Mouse (Mus musculus) urinary bladder, postnatal 25 days (tissue): Measurements from ENCODE around the gene Rab3gap1.

Source experiments
- DNase-seq: peaks from one replicate; pipeline ENCODE4 v3.0.0; 2022; ENCODE audit warnings: low spot score

The Rab3gap1 gene

DNA sequence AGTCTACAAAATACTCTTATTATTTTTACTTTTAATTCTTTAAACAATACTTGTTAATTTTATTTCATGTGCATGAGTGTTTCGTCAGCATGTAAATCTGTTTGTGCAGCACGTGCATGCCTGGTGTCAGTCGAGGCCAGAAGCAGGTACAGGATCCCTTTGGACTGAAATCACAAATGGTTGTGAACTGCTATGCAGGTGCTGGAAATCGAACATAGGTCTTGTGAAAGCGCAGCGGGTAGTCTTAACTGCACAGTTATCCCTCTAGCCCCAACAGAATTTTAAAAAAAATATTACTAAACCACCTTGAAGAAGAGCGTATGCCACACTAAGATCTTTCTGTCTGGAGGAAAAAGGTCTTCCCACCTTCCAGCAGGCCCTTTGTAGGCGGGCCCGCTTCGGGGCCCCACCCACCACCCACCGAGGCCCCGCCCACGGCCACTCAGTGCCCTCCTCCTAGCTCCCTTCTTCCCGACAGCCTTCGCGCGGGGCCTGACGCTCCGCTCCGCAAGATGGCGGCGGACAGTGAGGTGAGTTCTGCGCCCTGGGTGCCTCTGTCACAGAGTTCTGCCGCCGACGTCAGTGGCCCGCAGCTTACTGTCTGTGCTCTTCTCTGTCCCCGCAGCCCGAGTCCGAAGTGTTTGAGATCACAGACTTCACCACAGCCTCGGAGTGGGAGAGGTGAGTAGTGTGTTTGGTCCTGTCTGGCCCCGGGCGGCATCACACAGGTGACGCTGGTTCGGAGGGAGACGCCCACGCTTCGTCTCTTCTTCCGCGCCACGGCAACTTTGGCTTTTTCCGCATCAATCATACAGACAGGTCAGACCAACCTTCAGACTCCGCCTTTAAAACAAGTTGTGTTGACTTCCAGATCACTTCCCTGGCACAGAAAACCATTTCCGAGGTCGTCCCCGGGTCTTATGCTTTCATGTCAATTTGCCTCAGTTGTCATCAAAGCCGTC, at the start of gene Rab3gap1:
Gene Rab3gap1 (plus strand): TSS at position 474 of the 962 bp plus-strand sequence.
- peak; percentile 88 for DNase-seq

DNA sequence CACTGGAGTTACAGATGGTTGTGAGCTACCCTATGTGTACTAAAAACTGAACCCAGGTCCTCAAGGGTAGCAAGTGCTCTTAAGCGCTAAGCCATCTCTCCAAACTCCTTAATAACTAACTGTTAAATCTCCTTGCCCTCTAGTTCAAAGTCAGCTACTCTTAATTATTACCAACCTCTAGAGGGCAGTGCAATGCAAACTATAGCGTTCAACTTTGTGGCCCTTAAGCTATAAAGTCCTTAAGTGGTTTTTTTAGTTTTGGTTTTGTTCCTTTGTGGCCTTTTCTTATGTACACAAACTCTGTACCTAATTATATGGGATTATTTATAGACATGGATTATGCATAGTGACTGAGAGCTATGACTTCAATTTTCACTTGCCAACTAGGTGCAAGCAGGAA, 41.2 kb upstream of the Rab3gap1 start:
- DNase-seq, result no peak

DNA sequence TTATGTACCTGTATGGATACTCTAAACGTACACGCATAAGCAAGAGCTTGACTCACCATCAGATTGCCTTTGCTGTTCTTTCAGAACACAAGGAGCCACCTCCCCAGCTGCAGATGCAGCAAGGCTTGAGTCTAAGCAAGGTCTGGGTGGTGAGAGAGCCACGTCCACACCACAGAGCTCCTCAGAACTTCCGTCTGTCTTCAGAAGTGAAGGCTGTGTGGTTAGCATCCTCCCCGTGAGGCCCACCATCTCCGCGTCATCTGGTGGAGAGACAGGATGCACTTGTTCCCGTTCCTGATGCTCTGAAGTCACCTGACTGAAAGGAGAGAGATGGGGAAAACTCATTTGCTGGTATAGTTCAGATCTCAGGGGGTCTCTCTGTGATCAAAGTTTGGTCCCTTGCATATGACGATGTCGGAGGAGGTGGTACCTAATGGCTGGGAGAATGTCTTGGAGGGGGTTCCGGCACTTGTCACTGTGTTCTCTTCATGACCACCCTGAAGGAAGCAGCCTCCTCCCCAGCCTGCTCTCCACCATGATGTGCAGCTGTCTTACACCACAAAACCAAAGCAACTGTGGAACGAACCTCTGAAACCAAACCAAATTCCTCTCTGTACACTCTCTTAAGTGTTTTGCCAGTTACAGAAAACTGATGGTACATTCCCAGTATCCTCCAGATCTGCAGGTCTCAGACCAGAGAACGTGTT, 38.2 kb upstream of the Rab3gap1 start:
- DNase-seq, result no peak

DNA sequence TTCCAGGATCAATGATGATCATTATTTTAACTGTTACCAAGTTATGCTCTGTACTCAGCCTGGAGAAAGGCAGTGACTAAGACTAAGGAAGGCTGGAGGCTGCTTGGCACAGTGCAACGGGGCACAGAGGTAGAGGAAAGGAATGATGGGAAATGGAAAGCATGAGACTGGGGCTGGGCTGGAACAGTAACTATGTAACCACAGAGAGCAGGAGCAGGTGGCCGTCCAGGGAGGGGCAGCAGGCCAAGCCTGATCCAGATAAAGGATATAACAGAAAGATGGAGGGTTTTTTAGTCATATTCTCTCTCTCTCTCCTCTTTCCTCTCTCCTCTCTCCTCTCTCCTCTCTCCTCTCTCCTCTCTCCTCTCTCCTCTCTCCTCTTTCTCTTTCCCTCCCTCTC, 34.9 kb upstream of the Rab3gap1 start:
- no peak for DNase-seq

DNA sequence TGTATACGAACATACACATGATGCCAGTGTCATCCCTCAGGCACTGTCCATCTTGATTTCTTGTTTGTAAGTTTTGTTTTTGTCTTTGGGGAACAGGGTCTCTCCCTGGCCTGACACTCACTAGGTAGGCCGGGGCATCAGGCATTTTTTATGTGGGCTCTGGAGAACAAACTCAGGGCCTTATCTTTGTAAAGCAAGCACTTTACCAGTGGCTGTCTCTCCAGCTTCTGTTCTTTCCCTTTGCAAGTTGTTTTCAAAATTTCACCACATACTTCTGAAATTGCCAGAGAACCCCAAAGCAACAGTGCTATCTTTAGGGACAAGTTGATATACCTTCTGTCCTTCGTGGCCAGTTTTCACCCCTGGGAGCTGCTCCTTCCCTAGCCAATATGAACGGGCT, 34.4 kb upstream of the Rab3gap1 start:
- DNase-seq, result no peak

DNA sequence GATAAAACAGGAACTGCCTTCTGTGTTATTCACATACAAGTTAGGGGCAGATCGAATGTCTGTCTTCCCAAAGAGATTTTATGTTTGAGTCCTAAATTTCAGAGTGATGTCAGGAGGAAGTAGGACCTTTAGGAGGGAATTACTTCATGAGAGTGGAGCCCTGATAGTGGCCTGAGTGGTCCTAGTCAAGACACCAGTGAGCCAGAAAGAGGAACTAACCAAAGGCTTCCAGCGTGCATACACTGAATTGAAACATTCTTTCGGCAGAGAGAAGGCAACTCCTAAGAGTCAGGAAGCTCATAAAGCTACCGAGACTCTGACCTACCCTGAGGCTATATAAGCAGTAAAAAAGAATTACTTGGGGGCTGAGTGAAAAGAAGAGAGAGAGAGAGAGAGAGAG, 32.0 kb upstream of the Rab3gap1 start:
- DNase-seq, result no peak

DNA sequence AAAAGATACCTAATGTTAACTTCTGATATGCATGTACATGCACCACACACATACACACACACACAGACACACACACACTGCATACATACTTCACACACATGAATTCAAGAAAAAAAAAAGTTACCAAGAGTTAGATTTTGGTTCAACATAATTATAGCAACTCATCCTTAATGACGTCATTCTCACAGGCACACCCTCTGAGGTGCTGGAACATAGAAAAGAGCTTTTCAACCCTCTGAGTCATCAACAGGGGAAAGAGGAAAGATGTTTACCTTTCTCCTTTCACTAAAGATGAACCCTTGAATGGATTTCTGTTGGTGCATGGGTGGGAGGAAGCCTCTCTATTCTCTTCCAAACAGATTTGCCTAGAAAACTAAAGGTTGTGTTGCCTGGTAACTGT, 30.0 kb upstream of the Rab3gap1 start:
- no peak for DNase-seq

DNA sequence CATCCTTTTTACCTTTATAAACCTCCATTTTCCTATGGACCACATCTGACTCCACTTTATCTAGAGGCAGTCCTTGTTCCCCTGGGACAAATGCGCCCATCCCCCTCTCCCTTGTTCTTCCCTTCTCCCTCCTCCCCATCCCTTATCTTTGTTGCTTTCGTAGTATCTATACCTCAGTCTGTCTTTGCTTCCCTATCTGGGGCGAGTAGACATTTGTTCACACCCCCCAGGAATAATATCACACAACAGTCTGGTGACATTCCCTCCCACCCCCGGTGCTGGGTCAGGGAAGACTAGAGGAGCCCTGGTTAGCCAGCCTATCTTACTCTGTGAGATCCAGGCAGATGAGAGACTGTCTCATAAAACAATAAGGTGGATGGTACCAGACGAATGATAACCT, 23.1 kb upstream of the Rab3gap1 start:
- DNase-seq, result no peak

DNA sequence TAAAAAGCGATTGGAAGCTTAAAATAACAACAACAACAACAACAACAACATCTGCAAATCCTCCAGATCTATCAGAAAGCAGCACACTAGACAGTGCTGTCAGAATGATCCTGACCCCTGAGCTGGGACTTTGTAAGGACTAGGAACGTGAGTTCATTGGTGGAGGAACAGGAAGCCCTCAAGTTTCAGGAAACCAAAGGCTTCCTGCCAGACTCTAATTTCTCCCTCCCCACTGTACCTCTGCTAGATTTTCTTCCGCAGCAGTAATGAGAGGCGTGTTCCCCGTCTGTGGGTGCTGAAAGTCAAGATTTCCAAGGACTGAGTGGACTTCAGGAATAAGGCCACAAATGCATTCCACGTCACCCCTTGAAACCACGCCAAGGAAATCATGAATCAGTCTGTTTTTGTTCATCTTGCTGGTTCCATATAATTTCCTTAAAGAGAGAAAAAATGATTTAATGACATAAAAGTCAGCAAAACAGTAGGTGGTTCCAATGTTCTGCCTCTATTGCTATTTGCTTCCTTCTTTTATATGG, 18.4 kb upstream of the Rab3gap1 start:
- DNase-seq, result no peak

DNA sequence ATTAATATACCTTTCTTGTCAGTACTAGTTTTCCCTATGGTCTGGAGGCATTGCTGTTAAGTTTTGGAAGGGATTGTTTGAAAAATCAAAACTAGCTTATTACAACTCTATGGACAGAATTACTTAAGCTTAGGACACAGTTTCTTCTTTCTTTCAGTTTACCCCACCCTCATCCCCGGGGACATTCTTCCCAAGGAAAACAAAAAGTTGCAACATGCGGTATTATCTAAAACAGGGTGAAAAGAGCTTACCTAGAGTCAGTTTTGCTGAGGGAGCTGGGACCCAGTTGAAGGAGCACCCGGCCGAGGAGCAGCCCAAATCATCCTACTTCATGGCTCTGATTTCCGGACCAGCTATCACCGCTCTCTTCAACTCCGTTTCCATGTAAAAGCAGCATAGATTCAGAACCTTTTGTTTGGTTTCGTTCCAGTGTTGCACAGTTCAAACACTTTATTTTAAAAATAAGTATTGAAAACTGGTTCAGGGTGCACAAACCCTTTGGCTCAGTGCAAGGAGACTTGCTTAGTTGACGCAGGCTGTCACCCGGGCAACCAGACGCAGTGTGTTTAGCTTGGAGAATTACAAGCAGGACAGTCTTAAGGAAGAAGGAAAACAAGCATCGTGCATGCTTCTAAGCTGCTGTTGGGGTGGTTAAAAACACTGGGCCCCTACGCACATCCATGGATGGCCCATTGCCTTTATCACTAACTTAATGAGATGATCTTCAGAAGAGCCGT, 13.9 kb upstream of the Rab3gap1 start, which contains the start of gene Map3k19:
Gene Map3k19 (minus strand): TSS at position 546 of the 737 bp plus-strand sequence.
- no peak for DNase-seq

DNA sequence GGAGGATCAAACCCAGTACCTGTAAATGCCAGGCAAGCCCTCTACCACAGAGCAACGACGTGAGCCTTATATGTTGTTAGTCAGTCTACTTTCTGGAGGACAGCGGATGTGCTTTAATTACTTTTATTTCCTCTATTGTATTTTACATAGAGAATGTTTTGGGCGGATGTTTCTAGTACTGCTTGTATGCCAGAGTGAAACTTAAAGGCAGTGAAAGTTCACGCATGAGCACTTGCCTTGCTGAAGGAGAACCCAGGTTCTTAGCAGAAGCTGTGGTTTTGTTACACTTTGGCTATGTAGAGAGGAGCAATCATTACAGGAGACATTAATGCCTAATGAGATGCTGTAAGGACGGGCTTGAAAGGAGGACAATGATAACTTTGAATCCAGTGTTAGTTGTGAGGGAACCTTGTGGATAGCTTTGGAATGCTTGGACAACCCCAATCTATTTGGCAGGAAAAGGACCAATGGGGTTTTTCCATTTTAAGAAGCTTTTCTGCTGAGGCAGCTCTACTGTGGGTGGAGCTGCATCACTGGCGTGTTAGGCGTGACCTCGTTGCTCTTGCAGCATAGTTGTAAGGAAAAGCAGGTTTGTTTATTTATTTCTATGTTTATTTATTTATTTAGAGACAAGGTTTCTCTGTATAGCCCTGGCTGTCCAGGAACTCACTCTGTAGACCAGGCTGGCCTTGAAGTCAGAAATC, 9.5 kb upstream of the Rab3gap1 start:
- no peak for DNase-seq

DNA sequence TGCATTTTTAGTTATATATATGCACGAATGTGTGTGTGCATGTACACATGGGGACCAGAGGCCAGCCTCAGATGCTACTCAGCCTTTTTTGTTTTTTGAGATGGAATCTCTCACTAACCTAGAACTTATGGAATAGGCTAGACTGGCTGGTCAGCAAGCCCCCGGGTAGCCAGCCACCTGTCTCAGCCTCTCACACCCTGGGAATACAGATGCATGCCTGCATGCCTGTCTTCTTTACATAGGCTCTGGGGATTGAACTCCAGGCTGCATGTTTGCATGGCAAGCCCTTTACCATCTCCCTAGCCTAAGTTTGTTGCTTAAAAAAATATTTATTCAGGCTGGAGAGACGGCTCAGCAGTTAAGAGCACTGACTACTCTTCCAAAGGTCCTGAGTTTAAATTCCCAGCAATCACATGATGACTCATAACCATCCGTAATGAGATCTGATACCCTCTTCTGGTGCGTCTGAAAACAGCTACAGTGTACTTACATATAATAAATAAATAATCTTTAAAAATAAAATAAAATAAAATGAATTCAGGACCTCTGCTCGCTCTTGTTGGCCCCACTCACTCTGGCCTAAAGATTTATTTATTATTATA, 8.7 kb upstream of the Rab3gap1 start:
- no peak for DNase-seq

DNA sequence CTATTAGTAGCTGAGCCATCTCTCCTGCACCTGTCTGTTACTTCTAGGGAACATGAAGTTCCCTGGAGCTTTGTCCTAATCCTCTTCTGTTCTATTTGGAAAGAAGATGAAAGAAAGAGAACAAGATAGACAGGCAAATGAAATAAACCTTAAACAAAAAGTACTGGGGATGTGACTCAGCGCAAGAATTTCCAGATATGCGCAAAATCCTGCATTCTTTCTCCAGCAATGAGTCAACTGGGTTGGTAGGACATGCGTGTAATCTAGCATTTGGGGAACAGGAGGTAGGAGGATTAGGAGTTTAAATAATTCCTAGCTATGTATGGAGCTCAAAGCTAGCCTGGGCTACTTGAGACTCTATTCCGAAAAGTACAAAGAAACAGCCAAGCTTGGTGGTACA, 8.1 kb upstream of the Rab3gap1 start:
- no peak for DNase-seq

DNA sequence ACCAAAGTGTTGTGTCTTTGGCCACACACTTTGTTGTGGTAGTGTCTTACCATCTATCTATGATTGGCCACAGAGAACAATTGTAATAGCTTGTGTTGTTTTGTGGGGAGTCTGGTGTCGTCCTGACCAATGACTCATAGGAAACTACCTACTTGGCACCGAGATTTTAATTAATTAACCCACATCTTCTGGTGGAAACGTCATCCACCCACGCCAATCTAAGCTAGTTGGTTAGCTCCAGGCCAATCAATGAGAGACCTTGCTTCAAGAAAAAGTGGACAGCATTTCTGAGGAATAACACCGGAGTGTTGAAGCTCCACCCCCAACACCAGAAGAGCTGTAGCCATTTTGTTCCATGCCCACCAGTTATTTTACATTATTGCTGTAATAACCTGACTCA, 6.7 kb upstream of the Rab3gap1 start:
- DNase-seq, result no peak

DNA sequence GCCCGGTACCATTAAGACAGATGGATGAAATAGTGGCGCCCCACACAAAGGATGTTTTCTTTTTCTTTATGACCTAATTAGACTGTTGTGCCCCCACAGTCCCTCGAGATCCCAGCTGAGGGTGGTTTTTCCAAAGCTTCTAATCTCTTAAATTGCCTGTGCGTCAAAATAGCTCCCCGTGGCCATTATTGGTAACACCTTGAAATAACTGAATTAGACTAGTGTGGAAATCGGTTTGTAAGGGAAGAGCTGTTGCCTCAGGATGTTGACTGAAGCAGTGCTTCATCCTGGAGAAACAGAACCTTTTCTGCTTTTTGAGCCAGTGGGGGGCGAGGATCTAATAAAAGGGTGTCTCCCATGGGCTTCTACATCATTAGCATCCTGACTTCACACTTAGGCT, 4.8 kb upstream of the Rab3gap1 start:
- no peak for DNase-seq

DNA sequence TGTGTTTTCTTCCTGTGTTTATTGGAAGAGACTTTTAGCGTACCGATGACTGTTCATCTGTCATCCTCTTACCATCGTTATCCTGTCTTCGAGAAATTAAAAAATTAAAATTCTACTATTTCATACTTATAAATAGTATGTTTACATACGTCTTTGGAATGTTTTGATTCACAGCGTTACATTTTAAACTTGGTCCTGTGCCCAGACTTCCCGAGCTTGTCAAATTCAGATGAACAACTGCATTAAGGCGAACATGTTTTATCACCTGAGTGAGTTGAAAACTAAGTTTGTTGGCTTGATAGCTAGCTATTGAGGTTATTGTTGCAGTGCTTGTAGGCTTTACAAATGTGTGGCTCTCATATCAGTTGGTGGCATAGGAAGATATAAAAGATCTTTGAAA, 703 bp downstream of the Rab3gap1 start:
- no peak for DNase-seq

DNA sequence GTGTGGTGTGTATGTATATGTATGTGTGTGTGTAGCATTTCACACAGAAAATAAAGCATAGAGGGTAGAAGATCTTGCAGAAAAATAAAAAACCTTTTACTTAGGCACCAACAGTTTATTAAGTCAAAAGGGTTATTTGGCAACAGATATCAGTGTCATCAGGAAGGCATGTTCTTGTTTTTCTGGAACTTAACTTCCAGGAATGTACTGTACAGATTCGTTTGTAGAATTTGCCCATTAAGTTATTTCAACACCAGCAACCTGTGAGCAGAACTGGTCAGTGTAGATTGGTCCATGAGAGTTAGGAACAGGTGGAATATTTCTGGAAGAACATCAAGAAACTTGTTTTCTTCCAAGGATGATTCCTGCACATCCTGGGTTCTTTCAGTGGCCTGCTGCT, 30.8 kb downstream of the Rab3gap1 start:
- DNase-seq, result no peak

DNA sequence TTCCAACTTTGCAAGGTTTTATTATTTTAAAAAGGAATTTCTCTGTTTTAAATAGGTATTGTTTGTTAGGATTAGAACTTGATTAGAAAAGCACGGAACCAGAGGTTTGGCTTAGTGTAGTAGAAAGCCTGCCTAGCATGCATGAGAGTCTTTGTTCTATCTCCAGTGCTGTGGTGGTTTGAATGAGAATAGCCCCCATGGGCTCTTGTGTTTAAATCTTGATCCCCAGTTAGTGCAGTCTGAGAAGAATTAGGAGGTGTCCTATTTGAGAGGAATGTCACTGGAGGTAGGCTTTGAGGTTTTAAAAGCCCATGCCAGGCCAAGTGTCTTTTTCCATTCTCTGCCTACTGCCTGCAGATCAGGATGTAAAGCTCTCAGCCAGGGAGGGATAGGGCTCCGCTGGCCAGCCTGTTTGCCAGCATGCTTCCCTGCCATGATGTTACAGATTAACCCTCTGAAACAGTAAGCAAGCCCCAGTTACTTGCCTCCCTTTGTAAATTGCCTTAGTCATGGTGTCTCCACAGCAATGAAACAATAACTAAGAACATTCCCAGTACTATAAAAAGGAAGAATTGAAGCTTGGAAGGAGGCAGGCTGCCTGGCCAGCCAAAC, 36.3 kb downstream of the Rab3gap1 start:
- no peak for DNase-seq

DNA sequence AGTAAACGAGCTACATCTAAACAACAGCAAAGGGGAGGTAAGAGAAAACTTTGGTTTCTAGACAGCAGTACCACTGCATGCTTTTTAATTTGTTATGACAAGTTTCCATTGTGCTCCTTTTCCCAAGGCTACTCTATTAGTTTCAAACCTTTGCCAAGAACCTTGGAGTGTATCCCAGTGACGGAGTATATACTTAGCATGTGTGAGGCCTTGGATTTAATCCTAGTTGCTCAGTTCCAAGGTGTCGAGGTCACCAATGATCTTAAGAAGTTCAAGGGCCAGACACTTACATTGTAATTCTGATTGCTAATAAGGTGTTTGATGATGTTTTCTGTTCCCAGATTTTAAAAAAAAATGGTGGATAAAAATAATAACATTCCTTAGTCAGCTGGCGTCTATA, 44.5 kb downstream of the Rab3gap1 start:
- no peak for DNase-seq

DNA sequence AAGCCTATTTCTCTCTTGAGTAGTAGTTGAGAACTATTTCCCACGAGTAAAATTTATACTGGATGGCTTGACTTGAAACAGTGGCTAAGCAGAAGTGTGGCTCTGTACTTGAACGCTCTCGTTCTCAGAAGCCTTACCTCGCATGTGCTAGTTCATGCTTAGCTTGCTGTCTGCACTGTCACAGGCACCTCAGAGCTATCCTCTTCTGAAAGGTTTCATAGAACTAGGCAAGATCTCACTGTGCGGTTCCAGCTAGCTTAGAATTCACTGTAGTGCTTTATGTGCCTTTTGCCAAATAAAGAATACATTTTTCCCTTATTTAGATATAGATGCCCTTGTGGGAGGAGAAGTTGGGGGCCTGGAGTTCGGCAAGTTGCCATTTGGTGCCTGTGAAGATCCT, 46.7 kb downstream of the Rab3gap1 start:
- no peak for DNase-seq

DNA sequence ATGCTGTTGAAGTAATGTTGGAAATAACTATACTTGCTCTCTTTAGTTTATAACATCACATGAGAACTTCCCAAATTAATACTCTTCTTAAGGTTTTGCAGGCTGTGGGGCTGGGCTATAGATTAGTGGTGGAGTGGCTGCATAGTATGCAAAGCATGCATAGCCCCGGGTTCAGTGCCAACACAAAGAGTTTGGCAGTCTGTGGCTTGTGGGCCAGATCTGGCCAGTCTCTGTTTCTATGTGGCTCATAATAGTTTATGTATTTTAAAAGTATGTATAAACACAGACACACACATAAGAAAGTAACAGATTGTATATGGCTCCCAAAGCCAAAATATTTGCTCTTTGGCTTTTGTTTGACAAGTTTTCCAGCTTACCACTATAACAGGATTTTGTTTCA, 47.2 kb downstream of the Rab3gap1 start:
- no peak for DNase-seq
